ENCODE assay signal across 31 mouse cellular contexts in the genomic region with DNA sequence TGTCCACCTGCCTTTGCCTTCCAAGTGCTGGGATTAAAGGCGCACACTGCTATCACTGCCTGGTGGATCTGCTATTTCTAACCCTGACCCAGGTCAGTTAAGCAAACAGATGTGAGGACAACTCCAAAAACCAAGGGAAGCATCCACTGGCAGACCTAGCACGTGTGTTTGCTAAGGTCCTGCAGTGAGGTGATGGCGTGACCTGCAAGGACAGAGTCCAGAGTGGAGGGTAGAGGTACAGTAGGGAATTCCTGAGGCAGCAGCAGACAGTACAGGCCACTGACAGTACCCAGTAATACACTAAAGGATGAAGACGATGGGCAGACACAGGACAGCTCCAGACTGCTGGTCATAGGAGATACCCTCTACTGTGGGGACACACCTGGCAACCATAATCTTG. TPM values are rescaled to one million over a fixed set of nuclear protein-coding genes. Genes with fewer than 3 reads are reported as not detected.
DNase-seq lines count a peak whose midpoint lies in the region; ATAC-seq and TF ChIP-seq lines count a peak whose summit lies in the region.
"Had no signal": no experiment of that assay in that cellular context is flagged by ENCODE, and none has a peak within 500 bp of the region (broad histone marks: within the 10 kb centered on the region; RNA-seq: fewer than 3 reads in every experiment).

No protein-coding gene starts in this region.

- no peak overlapping the region for H3K4me2 ChIP-seq in midbrain, embryonic 13.5 days (replicated peaks)
- H3K4me2 ChIP-seq in liver, embryonic 13.5 days: no peak overlapping the region
- no peak overlapping the region for H3K4me2 ChIP-seq in liver, embryonic 16.5 days (ENCODE audit: low read depth, low read length)
- H3K4me2 ChIP-seq in forebrain, embryonic 13.5 days: no peak overlapping the region
- H3K4me2 ChIP-seq: embryonic facial prominence, embryonic 13.5 days; forebrain, embryonic 12.5 days; heart, embryonic 13.5 days; hindbrain, embryonic 12.5 days; hindbrain, embryonic 15.5 days had no signal

- peaks cover 64% of the 10 kb centered on the region for H3K36me3 ChIP-seq in midbrain, embryonic 13.5 days
- H3K36me3 ChIP-seq in midbrain, embryonic 10.5 days: peaks cover 82% of the 10 kb centered on the region
- H3K36me3 ChIP-seq in liver, adult 2 months (ENCODE audit: control insufficient read depth, insufficient read depth, low read length): peaks cover 18% of the 10 kb centered on the region; the same call in 1 of the 2 replicates
- peaks cover 39% of the 10 kb centered on the region for H3K36me3 ChIP-seq in liver, embryonic 13.5 days
- no peaks in the 10 kb centered on the region for H3K36me3 ChIP-seq in liver, embryonic 16.5 days (ENCODE audit: control insufficient read depth, insufficient read depth)
- peaks cover 80% of the 10 kb centered on the region for H3K36me3 ChIP-seq in forebrain, embryonic 13.5 days (ENCODE audit: poor library complexity, severe bottlenecking)

- no peak overlapping the region for H3K4me3 ChIP-seq in midbrain, embryonic 13.5 days (replicated peaks)
- no peak overlapping the region for H3K4me3 ChIP-seq in midbrain, embryonic 10.5 days
- no peak overlapping the region for H3K4me3 ChIP-seq in liver, adult 2 months (ENCODE audit: insufficient read depth, low read depth, low read length)
- H3K4me3 ChIP-seq in liver, embryonic 13.5 days (replicated peaks): no peak overlapping the region
- no peak overlapping the region for H3K4me3 ChIP-seq in liver, embryonic 16.5 days (ENCODE audit: low read depth, low read length)
- no peak overlapping the region for H3K4me3 ChIP-seq in forebrain, embryonic 13.5 days
- H3K4me3 ChIP-seq: embryonic facial prominence, embryonic 10.5 days; embryonic facial prominence, embryonic 13.5 days; erythroblast, embryonic 14.5 days; forebrain, embryonic 12.5 days; heart, adult 2 months; heart, embryonic 10.5 days; heart, embryonic 13.5 days; hindbrain, embryonic 12.5 days; hindbrain, embryonic 15.5 days had no signal

- H3K27ac ChIP-seq in midbrain, embryonic 13.5 days: 0 out of 2 replicates have a peak overlapping the region, but pooled peaks have one; percentile 14
- no peak overlapping the region for H3K27ac ChIP-seq in midbrain, embryonic 10.5 days (replicated peaks)
- H3K27ac ChIP-seq in liver, adult 2 months (replicated peaks; ENCODE audit: insufficient read depth, low read depth, low read length): no peak overlapping the region; the same call in 1 of the 2 replicates
- H3K27ac ChIP-seq in liver, embryonic 13.5 days: no peak overlapping the region
- H3K27ac ChIP-seq in liver, embryonic 16.5 days (ENCODE audit: low read length): peak overlapping the region; percentile 29
- no peak overlapping the region for H3K27ac ChIP-seq in forebrain, embryonic 13.5 days
- H3K27ac ChIP-seq: embryonic facial prominence, embryonic 10.5 days; embryonic facial prominence, embryonic 13.5 days; forebrain, embryonic 12.5 days; heart, adult 2 months; heart, embryonic 10.5 days; heart, embryonic 13.5 days; hindbrain, embryonic 12.5 days; hindbrain, embryonic 15.5 days had no signal

- ATAC-seq in midbrain, embryonic 13.5 days: no peak
- peak; percentile 77 for ATAC-seq in liver, embryonic 13.5 days (ENCODE audit: low read depth)
- peak; percentile 92 for ATAC-seq in liver, embryonic 16.5 days (ENCODE audit: low read depth)
- no peak for ATAC-seq in forebrain, embryonic 13.5 days
- ATAC-seq: forebrain, embryonic 16.5 days; Patski had no signal

- H3K27me3 ChIP-seq in midbrain, embryonic 13.5 days: no peaks in the 10 kb centered on the region
- H3K27me3 ChIP-seq in midbrain, embryonic 10.5 days (ENCODE audit: low read depth, poor library complexity, severe bottlenecking): no peaks in the 10 kb centered on the region
- H3K27me3 ChIP-seq in liver, adult 2 months (ENCODE audit: control insufficient read depth, insufficient read depth, low read length): no peaks in the 10 kb centered on the region
- no peaks in the 10 kb centered on the region for H3K27me3 ChIP-seq in liver, embryonic 13.5 days
- no peaks in the 10 kb centered on the region for H3K27me3 ChIP-seq in liver, embryonic 16.5 days (ENCODE audit: control insufficient read depth, insufficient read depth, low read depth, low read length)
- no peaks in the 10 kb centered on the region for H3K27me3 ChIP-seq in forebrain, embryonic 13.5 days
- H3K27me3 ChIP-seq: CH12.LX; embryonic facial prominence, embryonic 13.5 days; forebrain, embryonic 12.5 days; heart, embryonic 13.5 days; hindbrain, embryonic 12.5 days; hindbrain, embryonic 15.5 days; Patski had no signal

- no peak for DNase-seq in midbrain, embryonic 10.5 days (ENCODE audit: low spot score)
- DNase-seq in liver, adult 2 months (ENCODE audit: extremely low read depth, low read depth, low spot score): peak; percentile 98
- DNase-seq in liver, embryonic 13.5 days: no peak
- no peak for DNase-seq in lung, postnatal 14 days
- no peak for DNase-seq in heart, postnatal 10 days
- DNase-seq: adrenal gland, postnatal 14 days; B cell, adult 2 months; cerebellum, adult 11 months; cerebellum, adult 2 months; cerebellum, adult 9-11 months; cerebellum, postnatal 25 days; embryo, embryonic 11 days; gastrocnemius, postnatal 10 days; gastrocnemius, postnatal 36 days; heart, adult 2 months had no signal

- H3K9me3 ChIP-seq in midbrain, embryonic 13.5 days: no peaks in the 10 kb centered on the region
- no peaks in the 10 kb centered on the region for H3K9me3 ChIP-seq in midbrain, embryonic 10.5 days (replicated peaks)
- no peaks in the 10 kb centered on the region for H3K9me3 ChIP-seq in liver, embryonic 13.5 days (replicated peaks)
- no peaks in the 10 kb centered on the region for H3K9me3 ChIP-seq in liver, embryonic 16.5 days (replicated peaks; ENCODE audit: control insufficient read depth, low read length)
- no peaks in the 10 kb centered on the region for H3K9me3 ChIP-seq in forebrain, embryonic 13.5 days (replicated peaks)
- H3K9me3 ChIP-seq: embryonic facial prominence, embryonic 10.5 days; embryonic facial prominence, embryonic 13.5 days; forebrain, embryonic 12.5 days; G1E; heart, embryonic 10.5 days; heart, embryonic 13.5 days; hindbrain, embryonic 12.5 days; hindbrain, embryonic 15.5 days had no signal

- H3K79me2 ChIP-seq in liver, adult 2 months (ENCODE audit: control insufficient read depth, insufficient read depth, low read length): no peaks in the 10 kb centered on the region

- H3K9ac ChIP-seq in midbrain, embryonic 13.5 days (replicated peaks): no peak overlapping the region
- H3K9ac ChIP-seq in liver, adult 2 months (ENCODE audit: low read depth, low read length): no peak overlapping the region
- H3K9ac ChIP-seq in liver, embryonic 13.5 days: no peak overlapping the region
- H3K9ac ChIP-seq in liver, embryonic 16.5 days (ENCODE audit: low read depth, low read length): no peak overlapping the region
- H3K9ac ChIP-seq in forebrain, embryonic 13.5 days: no peak overlapping the region
- H3K9ac ChIP-seq: embryonic facial prominence, embryonic 13.5 days; forebrain, embryonic 12.5 days; heart, embryonic 13.5 days; hindbrain, embryonic 12.5 days; hindbrain, embryonic 15.5 days had no signal

- no peak for TF ChIP-seq CTCF in liver, adult 2 months (IDR thresholded peaks at IDR 0.05; ENCODE audit: low read depth, low read length)

- intact Hi-C loops in heart, postnatal 10 days (cut with DNase I): no loop called here

- TF ChIP-seq POLR2A in liver, adult 2 months (IDR thresholded peaks at IDR 0.05; ENCODE audit: extremely low read depth, insufficient read depth, low read length): no peak

- H3K4me1 ChIP-seq in midbrain, embryonic 13.5 days (replicated peaks): no peaks in the 10 kb centered on the region
- H3K4me1 ChIP-seq in midbrain, embryonic 10.5 days: no peaks in the 10 kb centered on the region
- H3K4me1 ChIP-seq in liver, adult 2 months (ENCODE audit: control insufficient read depth, insufficient read depth, low read length): 0 out of 2 replicates have a peak, but pooled peaks cover 4% of the 10 kb centered on the region
- 0 out of 2 replicates have a peak, but pooled peaks cover 2% of the 10 kb centered on the region for H3K4me1 ChIP-seq in liver, embryonic 13.5 days (replicated peaks)
- H3K4me1 ChIP-seq in liver, embryonic 16.5 days (ENCODE audit: control insufficient read depth, low read depth, low read length): no peaks in the 10 kb centered on the region; the same call in 1 of the 2 replicates
- H3K4me1 ChIP-seq in forebrain, embryonic 13.5 days: no peaks in the 10 kb centered on the region
- H3K4me1 ChIP-seq: embryonic facial prominence, embryonic 10.5 days; embryonic facial prominence, embryonic 13.5 days; forebrain, embryonic 12.5 days; hindbrain, embryonic 12.5 days; hindbrain, embryonic 15.5 days had no signal

- WGBS in midbrain, embryonic 13.5 days: 92% methylated on average over 4 of the region's 4 CpGs
- 87% methylated on average over 4 of the region's 4 CpGs for WGBS in midbrain, embryonic 10.5 days
- 30% methylated on average over 4 of the region's 4 CpGs for WGBS in liver, adult 2 months
- WGBS in liver, embryonic 13.5 days (ENCODE audit: insufficient replicate concordance): 68% methylated on average over 4 of the region's 4 CpGs
- WGBS in liver, embryonic 16.5 days (ENCODE audit: insufficient replicate concordance): 56% methylated on average over 4 of the region's 4 CpGs
- WGBS in forebrain, embryonic 13.5 days: 94% methylated on average over 4 of the region's 4 CpGs

RNA-seq across cellular contexts. Expression of gene Fgfr3, which starts 19.1 kb away (rescaled TPM):
- polyA plus RNA-seq in midbrain, embryonic 13.5 days (2015; fragmentation: Nextera tagmentation; extraction: Ambion mirVana): 38.3 and 45.9 TPM in 2 replicates
- polyA plus RNA-seq in midbrain, embryonic 10.5 days (2016; fragmentation: Nextera tagmentation; extraction: Ambion mirVana): 68.3 and 72.7 TPM in 2 replicates
- 18.8 and 18.9 TPM in 2 replicates for total RNA-seq in liver, adult 2 months (2014; rRNA removed)
- 47.7 and 57.0 TPM in 2 replicates for polyA plus RNA-seq in liver, adult 2 months (2012; rRNA removed)
- polyA plus RNA-seq in liver, embryonic 13.5 days (2015; fragmentation: Nextera tagmentation; extraction: Ambion mirVana): 1.7 and 2.7 TPM in 2 replicates
- 2.9 and 3.4 TPM in 2 replicates for polyA plus RNA-seq in liver, embryonic 16.5 days (2015; fragmentation: Nextera tagmentation; extraction: Ambion mirVana)
- polyA plus RNA-seq in forebrain, embryonic 13.5 days (2015; fragmentation: Nextera tagmentation; extraction: Ambion mirVana): 59.5 and 81.3 TPM in 2 replicates
- 10 to 100 TPM in 1 of 2 experiments, 1 to 10 TPM in 1; 8.0 to 14.3 TPM for total RNA-seq in heart, postnatal 10 days (2021)
- total RNA-seq: granulocyte monocyte progenitor cell, adult 5-6 weeks had no signal
- polyA plus RNA-seq: erythroblast, embryonic 14.5 days had no signal

RNA-seq across cellular contexts. Expression of gene Letm1, which starts 42.1 kb away (rescaled TPM):
- polyA plus RNA-seq in midbrain, embryonic 13.5 days (2015; fragmentation: Nextera tagmentation; extraction: Ambion mirVana): 52.3 and 58.7 TPM in 2 replicates
- polyA plus RNA-seq in midbrain, embryonic 10.5 days (2016; fragmentation: Nextera tagmentation; extraction: Ambion mirVana): 47.7 and 50.6 TPM in 2 replicates
- 17.9 and 19.0 TPM in 2 replicates for total RNA-seq in liver, adult 2 months (2014; rRNA removed)
- polyA plus RNA-seq in liver, adult 2 months (2012; rRNA removed): 48.5 and 66.4 TPM in 2 replicates
- 23.5 and 24.7 TPM in 2 replicates for polyA plus RNA-seq in liver, embryonic 13.5 days (2015; fragmentation: Nextera tagmentation; extraction: Ambion mirVana)
- 12.9 and 14.7 TPM in 2 replicates for polyA plus RNA-seq in liver, embryonic 16.5 days (2015; fragmentation: Nextera tagmentation; extraction: Ambion mirVana)
- 47.5 and 50.4 TPM in 2 replicates for polyA plus RNA-seq in forebrain, embryonic 13.5 days (2015; fragmentation: Nextera tagmentation; extraction: Ambion mirVana)
- 100 to 1,000 TPM; 118 to 135 TPM for total RNA-seq in heart, postnatal 10 days (2021)

Comparison
In these comparisons a context has a peak if more than half of its experiments do, and no peak if none do; other contexts are left out.
1. H3K27ac ChIP-seq: peak in midbrain, embryonic 13.5 days (single experiment) and liver, embryonic 16.5 days (single experiment); none in midbrain, embryonic 10.5 days (single experiment), liver, adult 2 months (single experiment), liver, embryonic 13.5 days (single experiment) and forebrain, embryonic 13.5 days (single experiment).
2. ATAC-seq: peak in liver, embryonic 13.5 days (single experiment) and liver, embryonic 16.5 days (single experiment); none in midbrain, embryonic 13.5 days (single experiment) and forebrain, embryonic 13.5 days (single experiment).